Mouse (Mus musculus) intestine, embryonic 15.5 days (tissue): ENCODE results near the gene Klk11. TPM values are rescaled to one million over a fixed set of nuclear protein-coding genes. Genes with fewer than 3 reads are reported as not detected.
A peak's percentile ranks its signal among the peaks of the same experiment; 100 is the strongest.

ENCODE experiments used
- ATAC-seq: fragments of 200-750 bp; cut with Nextera tagmentation; 2 replicates; pipeline ENCODE4 v1.8.0; 2017; ENCODE audit warnings: moderate TSS enrichment, moderate library complexity
- H3K27ac ChIP-seq: fragments of 300-500 bp; sonication (generic); 2 replicates; pipeline ENCODE4 v1.5.1; 2015; ENCODE audit warnings: mild to moderate bottlenecking, inconsistent platforms
- H3K27me3 ChIP-seq: fragments of 300-500 bp; sonication (generic); replicated peaks from 2 replicates; pipeline ENCODE4 v1.6.1; 2015; ENCODE audit warnings: inconsistent platforms
- H3K36me3 ChIP-seq: fragments of 300-500 bp; sonication (generic); 2 replicates; pipeline ENCODE4 v1.6.1; 2015; ENCODE audit warnings: inconsistent platforms
- H3K4me1 ChIP-seq: fragments of 300-500 bp; sonication (generic); replicated peaks from 2 replicates; pipeline ENCODE4 v1.6.1; 2015; ENCODE audit warnings: inconsistent platforms
- H3K4me2 ChIP-seq: fragments of 300-500 bp; sonication (generic); replicated peaks from 2 replicates; pipeline ENCODE4 v1.6.1; 2015; ENCODE audit warnings: mild to moderate bottlenecking, inconsistent platforms
- H3K4me3 ChIP-seq: fragments of 300-500 bp; sonication (generic); replicated peaks from 2 replicates; pipeline ENCODE4 v1.5.1; 2015; ENCODE audit warnings: inconsistent platforms
- H3K9ac ChIP-seq: fragments of 300-500 bp; sonication (generic); 2 replicates; pipeline ENCODE4 v1.6.1; 2015; ENCODE audit warnings: inconsistent platforms
- H3K9me3 ChIP-seq: fragments of 300-500 bp; sonication (generic); 2 replicates; pipeline ENCODE4 v1.6.1; 2016; ENCODE audit warnings: inconsistent platforms
- WGBS: fragments of 180-500 bp; shearing (Covaris S2); methylation state at CpG from one replicate; pipeline ENCODE4 v1.1.7; 2015; 5-methylcytosine and 5-hydroxymethylcytosine counted together
- polyA plus RNA-seq: library from polyadenylated mRNA; unstranded; fragments of >200 nt; fragmentation: Nextera tagmentation; extraction: Ambion mirVana; gene quantifications from 2 replicates; pipeline ENCODE4 v1.2.1, GENCODE M21; 2015

Gene Klk11
- 0.46 and 0.58 TPM in 2 replicates for polyA plus RNA-seq

DNA sequence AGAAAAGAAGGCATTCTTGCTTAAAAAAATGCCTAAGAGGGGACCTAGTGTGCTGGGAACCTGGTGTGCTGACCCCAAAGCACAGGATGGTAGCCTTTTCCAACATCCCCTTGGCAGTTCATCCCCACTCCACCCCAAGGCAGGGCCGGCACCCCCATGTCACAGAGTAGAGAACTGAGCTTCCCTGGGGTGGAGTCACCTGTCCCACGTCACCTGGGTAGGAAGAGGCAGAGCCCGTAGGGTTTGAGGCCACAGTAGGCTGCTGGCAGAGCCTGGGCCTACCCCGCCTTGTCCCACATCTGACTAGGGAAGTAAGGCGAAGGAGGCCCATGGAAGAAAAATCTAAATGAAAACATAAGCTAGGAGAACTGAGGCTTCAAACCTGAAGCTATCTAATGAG, at the start of gene Klk11:
TSS of gene Klk11 (plus strand) at position 241 of the 400 bp plus-strand sequence.
- no peaks in the 10 kb centered on the region for H3K4me1 ChIP-seq
- no peak within 1 kb of the TSS for H3K4me3 ChIP-seq
- H3K27me3 ChIP-seq: no peaks in the 10 kb centered on the region
- no peaks in the 10 kb centered on the region for H3K36me3 ChIP-seq
- no peak within 1 kb of the TSS for H3K27ac ChIP-seq
- H3K9ac ChIP-seq: no peak within 1 kb of the TSS
- no peak for ATAC-seq
- 88% methylated on average over 5 of the region's 5 CpGs for WGBS
- no peaks in the 10 kb centered on the region for H3K9me3 ChIP-seq
- no peak within 1 kb of the TSS for H3K4me2 ChIP-seq

- H3K27me3 ChIP-seq: no peaks in the 10 kb centered on the region
- no peak overlapping the region for H3K9ac ChIP-seq
- H3K4me1 ChIP-seq: no peaks in the 10 kb centered on the region
- H3K27ac ChIP-seq: no peak overlapping the region
- H3K36me3 ChIP-seq: no peaks in the 10 kb centered on the region
- no peaks in the 10 kb centered on the region for H3K9me3 ChIP-seq
- no peak overlapping the region for H3K4me3 ChIP-seq
- 64% methylated on average over 1 of the region's 1 CpGs for WGBS
- no peak for ATAC-seq
- H3K4me2 ChIP-seq: no peak overlapping the region
These were observed 26.6 kb upstream of the Klk11 start for GRCm38 (mm10) chr7:43747788-43748187.

DNA sequence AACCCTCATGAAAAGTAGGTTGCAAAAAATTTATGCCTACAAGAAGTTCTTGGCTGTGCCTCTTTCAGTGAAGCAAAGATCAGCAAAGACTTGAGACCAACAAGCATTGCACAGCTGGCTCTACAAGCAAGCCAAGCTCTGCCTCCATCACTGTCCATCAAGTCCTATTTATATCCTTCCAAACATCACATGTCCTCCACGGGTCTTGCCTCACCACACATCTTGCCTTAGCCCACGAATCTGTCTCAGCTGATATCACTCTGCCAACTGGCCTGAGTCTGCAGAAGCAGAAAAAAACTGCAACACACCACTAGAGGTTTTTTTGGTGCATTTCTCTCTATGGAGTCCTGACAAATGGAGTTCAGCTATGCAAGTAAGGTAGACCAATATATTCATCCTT, 21.6 kb upstream of the Klk11 start:
- WGBS: 68% methylated on average over 2 of the region's 2 CpGs
- H3K4me3 ChIP-seq: no peak overlapping the region
- H3K27ac ChIP-seq: no peak overlapping the region
- H3K4me2 ChIP-seq: no peak overlapping the region
- no peaks in the 10 kb centered on the region for H3K27me3 ChIP-seq
- H3K9ac ChIP-seq: no peak overlapping the region
- H3K4me1 ChIP-seq: no peaks in the 10 kb centered on the region
- no peaks in the 10 kb centered on the region for H3K9me3 ChIP-seq
- H3K36me3 ChIP-seq: no peaks in the 10 kb centered on the region
- ATAC-seq: no peak

GRCm38 (mm10) chr7:43766484-43766883, 7.9 kb upstream of the Klk11 start:
- Histone ChIP-seq H3K4me3 (no peak overlapping the region), H3K4me2 (no peak overlapping the region), H3K9me3 (no peaks in the 10 kb centered on the region), H3K27me3 (no peaks in the 10 kb centered on the region), H3K27ac (no peak overlapping the region), H3K36me3 (no peaks in the 10 kb centered on the region), H3K9ac (no peak overlapping the region), H3K4me1 (no peaks in the 10 kb centered on the region)
- no peak for ATAC-seq
- WGBS: 43% methylated on average over 8 of the region's 8 CpGs

- WGBS: 78% methylated on average over 4 of the region's 4 CpGs
- no peaks in the 10 kb centered on the region for H3K36me3 ChIP-seq
- no peak for ATAC-seq
- H3K9ac ChIP-seq: no peak within 1 kb of the TSS
- no peaks in the 10 kb centered on the region for H3K4me1 ChIP-seq
- no peak within 1 kb of the TSS for H3K27ac ChIP-seq
- H3K4me3 ChIP-seq: no peak within 1 kb of the TSS
- no peaks in the 10 kb centered on the region for H3K27me3 ChIP-seq
- no peaks in the 10 kb centered on the region for H3K9me3 ChIP-seq
- no peak within 1 kb of the TSS for H3K4me2 ChIP-seq
These were observed 5.8 kb upstream of the Klk11 start, which contains the start of gene Klk12 for GRCm38 (mm10) chr7:43768597-43768996. Gene Klk12, plus strand, starts transcription at chr7:43768897.

DNA sequence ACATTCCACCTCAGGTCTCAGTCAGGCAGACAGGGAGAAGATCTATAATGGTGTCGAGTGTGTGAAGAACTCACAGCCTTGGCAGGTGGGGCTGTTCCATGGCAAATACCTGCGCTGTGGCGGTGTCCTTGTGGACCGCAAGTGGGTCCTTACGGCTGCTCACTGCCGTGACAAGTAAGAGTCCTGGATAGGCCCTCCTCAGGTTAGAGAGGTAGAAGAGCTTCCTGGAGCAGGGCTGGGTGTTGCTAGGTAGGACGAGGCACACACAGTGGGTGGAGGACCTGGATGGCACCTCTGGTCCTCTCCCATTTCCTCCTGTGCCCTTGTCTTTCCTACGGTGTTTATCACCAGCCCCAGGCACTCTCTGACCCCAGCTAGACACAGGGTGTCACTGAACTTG, 4.8 kb upstream of the Klk11 start:
- Histone ChIP-seq H3K9ac (no peak overlapping the region), H3K27ac (no peak overlapping the region), H3K9me3 (no peaks in the 10 kb centered on the region), H3K36me3 (no peaks in the 10 kb centered on the region), H3K27me3 (no peaks in the 10 kb centered on the region), H3K4me2 (no peak overlapping the region), H3K4me3 (no peak overlapping the region), H3K4me1 (no peaks in the 10 kb centered on the region)
- no peak for ATAC-seq
- WGBS: 87% methylated on average over 8 of the region's 8 CpGs

DNA sequence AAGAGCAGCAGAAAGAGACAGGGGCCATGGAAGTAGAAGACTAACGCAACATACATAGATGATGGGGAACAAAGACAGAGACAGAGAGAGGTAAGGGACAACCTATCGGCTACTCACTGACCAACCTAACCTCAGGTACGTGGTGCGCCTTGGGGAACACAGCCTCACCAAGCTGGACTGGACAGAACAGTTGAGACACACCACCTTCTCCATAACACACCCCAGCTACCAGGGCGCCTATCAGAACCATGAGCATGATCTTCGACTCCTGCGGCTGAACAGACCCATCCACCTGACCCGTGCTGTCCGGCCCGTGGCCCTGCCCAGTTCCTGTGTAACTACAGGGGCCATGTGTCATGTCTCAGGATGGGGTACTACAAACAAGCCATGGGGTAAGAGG, 3.7 kb upstream of the Klk11 start:
- H3K9ac ChIP-seq: no peak overlapping the region
- H3K4me1 ChIP-seq: no peaks in the 10 kb centered on the region
- H3K27ac ChIP-seq: no peak overlapping the region
- H3K9me3 ChIP-seq: no peaks in the 10 kb centered on the region
- no peaks in the 10 kb centered on the region for H3K36me3 ChIP-seq
- no peak overlapping the region for H3K4me2 ChIP-seq
- ATAC-seq: no peak
- no peaks in the 10 kb centered on the region for H3K27me3 ChIP-seq
- 88% methylated on average over 10 of the region's 10 CpGs for WGBS
- no peak overlapping the region for H3K4me3 ChIP-seq

DNA sequence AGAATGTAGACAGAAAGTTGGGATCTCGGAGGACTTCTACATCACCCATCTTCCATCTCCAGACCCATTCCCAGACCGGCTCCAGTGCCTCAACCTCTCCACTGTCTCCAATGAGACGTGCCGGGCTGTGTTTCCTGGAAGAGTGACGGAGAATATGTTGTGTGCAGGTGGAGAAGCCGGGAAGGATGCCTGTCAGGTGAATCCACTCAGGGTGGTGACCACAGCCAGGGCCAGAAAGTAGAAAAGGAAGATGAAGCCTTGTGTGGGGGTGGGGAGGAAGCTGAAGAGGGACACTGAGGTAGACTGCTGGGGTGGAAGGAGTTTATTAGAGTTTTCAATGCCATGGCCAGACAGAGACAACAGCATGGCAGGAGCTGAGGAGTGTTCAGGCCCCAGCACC, 2.5 kb upstream of the Klk11 start:
- H3K4me1 ChIP-seq: no peaks in the 10 kb centered on the region
- no peak for ATAC-seq
- H3K4me2 ChIP-seq: no peak overlapping the region
- WGBS: 90% methylated on average over 6 of the region's 6 CpGs
- no peak overlapping the region for H3K4me3 ChIP-seq
- H3K36me3 ChIP-seq: no peaks in the 10 kb centered on the region
- H3K9ac ChIP-seq: no peak overlapping the region
- H3K27me3 ChIP-seq: no peaks in the 10 kb centered on the region
- no peak overlapping the region for H3K27ac ChIP-seq
- no peaks in the 10 kb centered on the region for H3K9me3 ChIP-seq

- no peak overlapping the region for H3K27ac ChIP-seq
- 70% methylated on average over 3 of the region's 3 CpGs for WGBS
- no peaks in the 10 kb centered on the region for H3K27me3 ChIP-seq
- H3K9me3 ChIP-seq: no peaks in the 10 kb centered on the region
- ATAC-seq: no peak
- H3K4me1 ChIP-seq: no peaks in the 10 kb centered on the region
- H3K4me3 ChIP-seq: no peak overlapping the region
- H3K9ac ChIP-seq: no peak overlapping the region
- no peaks in the 10 kb centered on the region for H3K36me3 ChIP-seq
- no peak overlapping the region for H3K4me2 ChIP-seq
These were observed 1.5 kb upstream of the Klk11 start for GRCm38 (mm10) chr7:43772901-43773300.

DNA sequence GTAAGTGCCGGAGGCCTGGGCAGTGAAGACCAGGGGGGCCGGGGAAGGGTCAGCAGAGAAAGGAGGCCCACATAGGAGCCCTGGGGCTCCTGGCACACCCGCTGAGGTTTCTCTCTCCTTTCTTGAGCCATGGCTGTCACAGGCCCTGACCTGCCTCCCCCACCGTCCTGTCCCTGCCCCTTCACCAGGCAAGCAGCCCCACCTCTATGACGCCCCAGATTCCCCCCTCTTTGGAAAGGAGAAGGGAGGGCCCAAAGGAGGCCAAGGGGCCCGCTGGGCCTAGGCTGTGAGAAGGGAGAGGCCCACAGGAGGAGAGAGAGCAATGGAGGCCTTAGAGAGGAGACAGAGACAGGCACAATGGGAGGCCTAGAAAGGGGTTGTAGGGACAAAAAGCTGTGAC, 398 bp downstream of the Klk11 start:
- Histone ChIP-seq H3K4me3 (no peak overlapping the region), H3K9ac (no peak overlapping the region), H3K27me3 (no peaks in the 10 kb centered on the region), H3K4me2 (no peak overlapping the region), H3K9me3 (no peaks in the 10 kb centered on the region), H3K27ac (no peak overlapping the region), H3K36me3 (no peaks in the 10 kb centered on the region), H3K4me1 (no peaks in the 10 kb centered on the region)
- 62% methylated on average over 5 of the region's 6 CpGs for WGBS
- peak; percentile 24 for ATAC-seq

DNA sequence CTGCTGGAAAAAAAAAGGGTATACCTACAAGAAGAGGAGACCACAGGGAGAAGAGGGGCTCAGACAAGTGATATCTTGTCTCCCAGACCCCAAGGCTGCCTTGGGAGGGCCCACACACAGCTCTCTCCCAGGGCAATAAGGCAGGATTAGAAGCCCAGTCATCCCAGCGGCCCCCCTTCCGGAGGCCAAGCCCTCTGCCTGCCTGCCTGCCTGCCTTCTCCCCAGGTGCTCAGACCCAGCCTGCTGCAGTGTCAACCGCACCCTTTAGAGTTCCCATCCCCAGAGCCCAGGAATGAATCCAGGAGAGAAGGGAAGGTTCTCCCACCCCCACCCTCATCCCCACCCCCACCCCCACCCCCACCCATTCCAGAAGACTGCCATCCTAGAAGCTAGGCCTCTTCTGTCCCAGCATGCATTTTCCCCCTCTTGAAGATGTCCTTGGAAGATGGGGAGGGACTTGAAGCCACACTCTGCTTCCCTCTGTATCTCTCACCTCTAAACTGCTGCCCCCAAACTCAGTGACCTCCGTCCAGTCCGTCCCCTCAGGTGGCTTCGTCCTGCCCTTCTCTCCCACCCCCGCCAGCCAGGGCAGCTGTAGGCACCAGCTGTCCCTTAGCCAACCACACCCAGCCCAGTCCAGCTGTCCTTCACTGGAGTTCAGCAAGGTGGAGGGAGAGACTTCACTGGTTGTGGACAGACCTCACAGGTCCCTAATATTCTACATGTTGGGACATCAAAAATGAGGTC, 1.1 kb downstream of the Klk11 start:
- no peaks in the 10 kb centered on the region for H3K9me3 ChIP-seq
- H3K27me3 ChIP-seq: no peaks in the 10 kb centered on the region
- no peak overlapping the region for H3K4me3 ChIP-seq
- H3K4me2 ChIP-seq: no peak overlapping the region
- no peaks in the 10 kb centered on the region for H3K4me1 ChIP-seq
- H3K27ac ChIP-seq: no peak overlapping the region
- H3K9ac ChIP-seq: no peak overlapping the region
- peak; percentile 58; the same call in 1 of the 2 replicates for ATAC-seq
- no peaks in the 10 kb centered on the region for H3K36me3 ChIP-seq
- WGBS: 49% methylated on average over 7 of the region's 7 CpGs

- H3K9me3 ChIP-seq: no peaks in the 10 kb centered on the region
- no peaks in the 10 kb centered on the region for H3K27me3 ChIP-seq
- H3K4me3 ChIP-seq: no peak overlapping the region
- H3K36me3 ChIP-seq: no peaks in the 10 kb centered on the region
- H3K4me1 ChIP-seq: no peaks in the 10 kb centered on the region
- no peak overlapping the region for H3K4me2 ChIP-seq
- WGBS: 79% methylated on average over 5 of the region's 5 CpGs
- no peak for ATAC-seq
- H3K27ac ChIP-seq: no peak overlapping the region
- no peak overlapping the region for H3K9ac ChIP-seq
These were observed 2.1 kb downstream of the Klk11 start for GRCm38 (mm10) chr7:43776506-43776905.

DNA sequence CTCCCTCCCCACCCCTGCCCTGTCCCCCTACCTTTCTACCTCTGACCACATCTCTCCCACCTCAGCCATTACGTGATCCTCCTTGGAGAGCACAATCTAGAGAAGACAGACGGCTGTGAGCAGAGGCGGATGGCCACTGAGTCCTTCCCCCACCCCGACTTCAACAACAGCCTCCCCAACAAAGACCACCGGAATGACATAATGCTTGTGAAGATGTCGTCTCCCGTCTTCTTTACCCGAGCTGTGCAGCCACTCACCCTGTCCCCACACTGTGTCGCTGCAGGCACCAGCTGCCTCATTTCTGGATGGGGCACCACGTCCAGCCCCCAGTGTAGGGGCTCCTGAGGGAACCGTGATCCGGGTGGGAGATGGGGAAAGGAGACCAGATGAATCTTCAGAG, 3.0 kb downstream of the Klk11 start:
- Histone ChIP-seq H3K4me3 (no peak overlapping the region), H3K27ac (no peak overlapping the region), H3K4me1 (peaks cover 2% of the 10 kb centered on the region; the same call in 1 of the 2 replicates), H3K4me2 (no peak overlapping the region), H3K36me3 (no peaks in the 10 kb centered on the region), H3K9me3 (no peaks in the 10 kb centered on the region), H3K27me3 (no peaks in the 10 kb centered on the region), H3K9ac (no peak overlapping the region)
- WGBS: 86% methylated on average over 12 of the region's 12 CpGs
- ATAC-seq: no peak
